Mouse (Mus musculus) forebrain, embryonic 10.5 days (tissue): ENCODE results near the gene Gm17349. TPM values are rescaled to one million over a fixed set of nuclear protein-coding genes. Genes with fewer than 3 reads are reported as not detected.
"Not testable (repeated sequence)": the region's sequence is repeated elsewhere in the genome, so short reads cannot be mapped to it uniquely, and the experiment has no call there.

ENCODE experiments used
- DNase-seq: peaks from one replicate; pipeline ENCODE4 v3.0.0-alpha.2; 2017; ENCODE audit warnings: low spot score; ENCODE audit errors: extremely low spot score
- H3K27ac ChIP-seq: fragments of 300-500 bp; sonication (generic); 2 replicates; pipeline ENCODE4 v1.5.1; 2016; ENCODE audit warnings: mild to moderate bottlenecking
- H3K27me3 ChIP-seq: fragments of 300-500 bp; sonication (generic); 2 replicates; pipeline ENCODE4 v1.6.1; 2016; ENCODE audit warnings: mild to moderate bottlenecking; ENCODE audit not compliant: poor library complexity, severe bottlenecking
- H3K36me3 ChIP-seq: fragments of 300-500 bp; sonication (generic); replicated peaks from 2 replicates; pipeline ENCODE4 v1.6.1; 2016; ENCODE audit warnings: mild to moderate bottlenecking, moderate library complexity
- H3K4me1 ChIP-seq: fragments of 300-500 bp; sonication (generic); 2 replicates; pipeline ENCODE4 v1.6.1; 2016
- H3K4me3 ChIP-seq: fragments of 300-500 bp; sonication (generic); 2 replicates; pipeline ENCODE4 v1.5.1; 2016; ENCODE audit warnings: mild to moderate bottlenecking, moderate library complexity
- H3K9me3 ChIP-seq: fragments of 300-500 bp; sonication (generic); 2 replicates; pipeline ENCODE4 v1.6.1; 2016; ENCODE audit warnings: mild to moderate bottlenecking, moderate library complexity
- WGBS: fragments of 180-500 bp; shearing (Covaris S2); methylation state at CpG from one replicate; pipeline ENCODE4 v1.1.7; 2016; 5-methylcytosine and 5-hydroxymethylcytosine counted together
- polyA plus RNA-seq: library from polyadenylated mRNA; unstranded; fragments of >200 nt; fragmentation: Nextera tagmentation; extraction: Ambion mirVana; gene quantifications from 2 replicates; pipeline ENCODE4 v1.2.1, GENCODE M21; 2016

The Gm17349 gene
- not detected in 2 replicates for polyA plus RNA-seq

GRCm38 (mm10) chr15:99705440-99706048 lies at the start of gene Gm17349:
TSS of gene Gm17349 (minus strand) at chr15:99705490.
- Histone ChIP-seq H3K4me1 (peaks cover 42% of the 10 kb centered on the region), H3K9me3 (no peaks in the 10 kb centered on the region), H3K27ac (peak within 1 kb of the TSS; percentile 72), H3K36me3 (peaks cover 71% of the 10 kb centered on the region), H3K4me3 (peak within 1 kb of the TSS; percentile 90), H3K27me3 (no peaks in the 10 kb centered on the region)
- 64% methylated on average over 11 of the region's 11 CpGs for WGBS
- DNase-seq, result peak; percentile 61

- no peaks in the 10 kb centered on the region for H3K9me3 ChIP-seq
- WGBS, result 87% methylated on average over 3 of the region's 3 CpGs
- peaks cover 22% of the 10 kb centered on the region for H3K36me3 ChIP-seq
- no peak overlapping the region for H3K4me3 ChIP-seq
- H3K27me3 ChIP-seq, result no peaks in the 10 kb centered on the region
- DNase-seq, result no peak
- no peak overlapping the region for H3K27ac ChIP-seq
- no peaks in the 10 kb centered on the region for H3K4me1 ChIP-seq
Measured at GRCm38 (mm10) chr15:99754204-99754603, 48.9 kb upstream of the Gm17349 start.

DNA sequence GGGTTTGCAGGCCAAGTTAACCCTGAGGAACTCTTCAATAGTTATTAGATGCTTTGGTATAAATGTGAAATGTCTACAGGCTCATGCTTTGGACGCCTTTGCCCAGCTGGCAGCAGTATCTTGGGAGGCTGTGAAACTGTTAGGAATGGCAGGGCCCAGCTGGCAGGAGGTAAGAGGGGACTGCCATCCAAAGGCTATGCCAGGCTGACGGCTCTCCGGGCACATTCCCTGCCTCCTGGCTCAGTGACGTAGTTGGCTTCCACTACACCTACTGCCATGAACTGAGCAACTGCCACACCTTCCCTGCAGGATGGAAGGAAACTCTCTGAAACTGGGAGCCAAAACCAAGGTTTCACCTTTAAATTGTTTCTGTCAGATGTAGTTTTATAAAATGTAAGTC lies 34.9 kb upstream of the Gm17349 start:
- Histone ChIP-seq H3K36me3 (peaks cover 98% of the 10 kb centered on the region), H3K4me3 (no peak overlapping the region), H3K4me1 (no peaks in the 10 kb centered on the region), H3K27me3 (no peaks in the 10 kb centered on the region), H3K27ac (no peak overlapping the region), H3K9me3 (no peaks in the 10 kb centered on the region)
- DNase-seq, result no peak
- WGBS, result 98% methylated on average over 4 of the region's 4 CpGs

DNA sequence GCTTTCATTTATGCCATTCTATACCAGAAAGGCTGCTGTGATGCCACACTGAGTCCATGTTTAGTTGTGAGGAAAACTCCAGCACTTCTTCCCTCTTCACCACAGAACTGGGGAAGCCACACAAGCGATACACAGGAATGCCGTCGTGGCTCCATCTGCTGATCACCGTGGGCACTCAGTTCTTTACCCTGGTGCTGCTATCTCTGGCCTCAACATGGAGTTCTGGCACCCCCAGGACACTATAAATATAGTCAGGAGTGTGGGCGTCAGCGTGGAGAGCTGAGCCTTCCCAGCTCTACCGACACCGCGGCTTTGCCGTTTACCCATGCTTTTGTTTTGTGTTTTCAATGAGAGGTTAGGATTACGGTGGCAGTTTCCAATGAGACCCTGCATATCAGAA lies 31.4 kb upstream of the Gm17349 start:
- no peak for DNase-seq
- no peaks in the 10 kb centered on the region for H3K27me3 ChIP-seq
- no peaks in the 10 kb centered on the region for H3K4me1 ChIP-seq
- H3K4me3 ChIP-seq, result no peak overlapping the region
- no peaks in the 10 kb centered on the region for H3K9me3 ChIP-seq
- WGBS, result 91% methylated on average over 11 of the region's 11 CpGs
- H3K27ac ChIP-seq, result no peak overlapping the region
- H3K36me3 ChIP-seq, result peaks cover 100% of the 10 kb centered on the region

GRCm38 (mm10) chr15:99735631-99736030 lies 30.3 kb upstream of the Gm17349 start:
- DNase-seq, result no peak
- 90% methylated on average over 2 of the region's 2 CpGs for WGBS
- peaks cover 98% of the 10 kb centered on the region for H3K36me3 ChIP-seq
- H3K27me3 ChIP-seq, result no peaks in the 10 kb centered on the region
- no peaks in the 10 kb centered on the region for H3K9me3 ChIP-seq
- H3K4me1 ChIP-seq, result no peaks in the 10 kb centered on the region
- H3K27ac ChIP-seq, result no peak overlapping the region
- H3K4me3 ChIP-seq, result no peak overlapping the region

DNA sequence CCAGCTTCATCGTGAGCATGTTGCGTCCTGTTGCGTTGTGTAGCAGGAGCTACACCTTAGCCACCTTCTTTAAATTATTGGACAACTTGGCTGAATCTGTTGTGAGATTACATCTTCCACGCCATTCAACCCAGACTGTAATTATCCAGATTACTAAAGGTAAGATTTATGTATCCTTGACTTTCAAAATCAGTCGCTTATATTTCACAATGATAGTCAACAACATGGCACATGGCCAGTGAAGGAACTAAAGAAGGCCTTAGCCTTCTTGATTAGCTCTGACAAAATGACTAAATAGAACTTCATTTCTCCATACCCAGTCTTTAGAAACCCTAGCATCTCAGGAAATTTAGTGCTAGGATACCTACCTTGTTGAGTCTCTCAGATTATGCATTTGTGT lies 27.9 kb upstream of the Gm17349 start:
- Histone ChIP-seq H3K36me3 (peaks cover 97% of the 10 kb centered on the region), H3K27ac (no peak overlapping the region), H3K4me3 (no peak overlapping the region), H3K4me1 (no peaks in the 10 kb centered on the region), H3K9me3 (peaks cover 7% of the 10 kb centered on the region), H3K27me3 (no peaks in the 10 kb centered on the region)
- no peak for DNase-seq
- WGBS, result 98% methylated on average over 5 of the region's 5 CpGs

- Histone ChIP-seq H3K9me3 (peaks cover 7% of the 10 kb centered on the region), H3K27ac (no peak overlapping the region), H3K27me3 (no peaks in the 10 kb centered on the region), H3K4me3 (no peak overlapping the region), H3K36me3 (peaks cover 91% of the 10 kb centered on the region), H3K4me1 (peaks cover 2% of the 10 kb centered on the region)
- 87% methylated on average over 3 of the region's 3 CpGs for WGBS
- DNase-seq, result no peak
Measured at GRCm38 (mm10) chr15:99731678-99732077, 26.4 kb upstream of the Gm17349 start.

GRCm38 (mm10) chr15:99731167-99731566 lies 25.9 kb upstream of the Gm17349 start:
- Histone ChIP-seq H3K9me3 (peaks cover 7% of the 10 kb centered on the region), H3K36me3 (peaks cover 86% of the 10 kb centered on the region), H3K27ac (no peak overlapping the region), H3K4me1 (peaks cover 7% of the 10 kb centered on the region), H3K27me3 (no peaks in the 10 kb centered on the region), H3K4me3 (no peak overlapping the region)
- 98% methylated on average over 2 of the region's 2 CpGs for WGBS
- DNase-seq, result no peak

DNA sequence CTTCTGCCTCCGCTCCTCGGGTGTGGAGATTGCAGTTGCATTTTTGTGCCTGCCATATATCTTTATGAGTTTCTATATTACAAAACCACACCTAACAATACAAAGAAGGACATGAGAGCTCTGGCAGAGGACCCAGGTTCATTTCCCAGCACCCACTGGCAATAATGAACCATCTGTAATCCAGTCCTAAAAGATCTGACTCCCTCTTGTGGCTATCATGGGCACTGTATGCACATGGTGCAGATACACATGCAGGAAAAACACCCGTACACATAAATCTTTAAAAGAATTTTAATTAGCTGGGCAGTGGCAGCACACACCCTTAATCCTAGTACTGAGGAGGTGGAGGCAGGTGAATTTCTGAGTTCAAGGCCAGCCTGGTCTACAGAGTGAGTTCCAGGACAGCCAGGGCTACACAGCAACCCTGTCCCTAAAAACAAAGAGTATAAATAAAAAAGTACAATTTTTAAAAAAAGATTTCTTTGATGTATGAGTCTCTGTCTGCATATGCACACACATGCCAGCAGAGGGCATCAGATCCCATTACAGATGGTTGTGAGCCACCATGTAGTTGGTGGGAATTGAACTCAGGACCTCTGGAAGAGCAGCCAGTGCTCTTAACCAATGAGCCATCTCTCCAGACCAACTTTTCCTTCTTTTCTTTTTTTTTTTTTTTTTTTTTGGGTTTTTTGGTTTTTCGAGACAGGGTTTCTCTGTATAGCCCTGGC lies 23.9 kb upstream of the Gm17349 start:
- Histone ChIP-seq H3K27ac (no peak overlapping the region), H3K9me3 (peaks cover 7% of the 10 kb centered on the region), H3K4me1 (peaks cover 23% of the 10 kb centered on the region), H3K27me3 (no peaks in the 10 kb centered on the region), H3K4me3 (no peak overlapping the region), H3K36me3 (peaks cover 66% of the 10 kb centered on the region)
- 95% methylated on average over 4 of the region's 4 CpGs for WGBS
- DNase-seq, result no peak

DNA sequence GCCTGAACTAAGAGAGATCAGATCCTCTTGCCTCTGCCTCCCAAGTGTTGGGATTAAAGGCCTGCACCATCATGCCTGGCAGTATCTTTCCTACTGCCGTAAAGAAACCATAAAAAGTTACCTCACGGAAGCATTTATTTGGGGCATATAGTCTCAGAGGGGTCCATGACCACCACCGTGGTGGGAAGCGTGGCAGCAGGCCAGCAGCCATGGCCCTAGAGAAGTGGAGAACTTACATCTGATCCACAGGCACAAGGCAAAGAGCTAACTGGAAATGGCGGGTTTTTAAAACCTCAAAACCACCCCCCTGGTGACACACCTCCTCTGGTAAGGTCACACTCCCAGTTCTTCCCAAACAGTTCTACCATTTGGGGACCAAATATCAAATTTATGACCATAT lies 22.9 kb upstream of the Gm17349 start:
- Histone ChIP-seq H3K4me1 (peaks cover 33% of the 10 kb centered on the region), H3K4me3 (no peak overlapping the region), H3K27ac (no peak overlapping the region), H3K9me3 (peaks cover 7% of the 10 kb centered on the region), H3K27me3 (no peaks in the 10 kb centered on the region), H3K36me3 (peaks cover 58% of the 10 kb centered on the region)
- 97% methylated on average over 5 of the region's 5 CpGs for WGBS
- DNase-seq, result no peak

DNA sequence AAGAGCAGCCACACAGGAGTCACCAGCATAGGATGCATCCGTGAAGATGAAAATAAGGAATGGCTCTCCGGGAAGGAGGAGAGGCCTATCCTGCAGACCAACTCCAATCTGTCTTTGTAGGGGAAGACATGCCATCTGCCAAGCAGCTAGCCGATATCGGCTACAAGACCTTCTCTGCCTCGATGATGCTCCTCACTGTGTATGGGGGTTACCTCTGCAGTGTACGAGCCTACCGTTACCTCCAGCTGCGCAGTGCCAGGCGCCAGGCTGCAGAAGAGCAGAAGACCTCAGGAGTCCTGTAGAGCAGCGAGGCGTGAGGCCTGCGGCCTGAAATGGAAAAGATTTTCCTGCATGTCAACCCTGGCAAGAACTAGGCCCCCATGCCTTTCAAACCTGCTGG lies 22.2 kb upstream of the Gm17349 start:
- Histone ChIP-seq H3K27ac (no peak overlapping the region), H3K27me3 (no peaks in the 10 kb centered on the region), H3K36me3 (peaks cover 56% of the 10 kb centered on the region), H3K4me1 (peaks cover 38% of the 10 kb centered on the region), H3K4me3 (no peak overlapping the region), H3K9me3 (peaks cover 7% of the 10 kb centered on the region)
- no peak for DNase-seq
- WGBS, result 98% methylated on average over 12 of the region's 12 CpGs

DNA sequence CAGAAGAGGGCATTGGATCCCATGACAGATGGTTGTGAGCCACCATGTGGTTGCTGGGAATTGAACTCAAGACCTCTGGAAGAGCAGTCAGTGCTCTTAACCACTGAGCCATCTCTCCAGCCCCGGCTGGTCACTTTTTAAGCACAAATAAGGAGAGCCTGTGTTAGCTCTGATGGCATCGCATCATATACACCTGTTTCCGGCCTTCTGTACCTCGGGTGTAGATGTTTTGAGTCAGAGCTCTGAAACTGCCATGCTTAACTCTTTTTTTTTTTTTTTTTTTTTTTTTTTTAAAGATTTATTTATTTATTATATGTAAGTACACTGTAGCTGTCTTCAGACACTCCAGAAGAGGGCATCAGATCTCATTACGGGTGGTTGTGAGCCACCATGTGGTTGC lies 21.7 kb upstream of the Gm17349 start:
- not testable (repeated sequence) for H3K27me3 ChIP-seq, H3K27ac ChIP-seq, H3K4me3 ChIP-seq, DNase-seq, H3K9me3 ChIP-seq
- Histone ChIP-seq H3K4me1 (peaks cover 38% of the 10 kb centered on the region), H3K36me3 (peaks cover 56% of the 10 kb centered on the region)
- WGBS, result 93% methylated on average over 4 of the region's 5 CpGs

- Histone ChIP-seq H3K4me1 (peaks cover 38% of the 10 kb centered on the region), H3K9me3 (peaks cover 7% of the 10 kb centered on the region), H3K27ac (peak overlapping the region; percentile 91; the same call in 1 of the 2 replicates), H3K27me3 (no peaks in the 10 kb centered on the region), H3K36me3 (peaks cover 56% of the 10 kb centered on the region), H3K4me3 (peak overlapping the region; percentile 99)
- 87% methylated on average over 2 of the region's 2 CpGs for WGBS
- DNase-seq, result no peak
Measured at GRCm38 (mm10) chr15:99726549-99726948, 21.3 kb upstream of the Gm17349 start.
